Mouse (Mus musculus) liver, adult (tissue): Measurements from ENCODE around the gene Acbd6.

Source experiments
- GATA4 ChIP-seq: IDR thresholded peaks from 2 replicates; pipeline ENCODE4 v1.6.1; 2014; ENCODE audit warnings: mild to moderate bottlenecking, low read length; ENCODE audit not compliant: insufficient replicate concordance

The Acbd6 gene

DNA sequence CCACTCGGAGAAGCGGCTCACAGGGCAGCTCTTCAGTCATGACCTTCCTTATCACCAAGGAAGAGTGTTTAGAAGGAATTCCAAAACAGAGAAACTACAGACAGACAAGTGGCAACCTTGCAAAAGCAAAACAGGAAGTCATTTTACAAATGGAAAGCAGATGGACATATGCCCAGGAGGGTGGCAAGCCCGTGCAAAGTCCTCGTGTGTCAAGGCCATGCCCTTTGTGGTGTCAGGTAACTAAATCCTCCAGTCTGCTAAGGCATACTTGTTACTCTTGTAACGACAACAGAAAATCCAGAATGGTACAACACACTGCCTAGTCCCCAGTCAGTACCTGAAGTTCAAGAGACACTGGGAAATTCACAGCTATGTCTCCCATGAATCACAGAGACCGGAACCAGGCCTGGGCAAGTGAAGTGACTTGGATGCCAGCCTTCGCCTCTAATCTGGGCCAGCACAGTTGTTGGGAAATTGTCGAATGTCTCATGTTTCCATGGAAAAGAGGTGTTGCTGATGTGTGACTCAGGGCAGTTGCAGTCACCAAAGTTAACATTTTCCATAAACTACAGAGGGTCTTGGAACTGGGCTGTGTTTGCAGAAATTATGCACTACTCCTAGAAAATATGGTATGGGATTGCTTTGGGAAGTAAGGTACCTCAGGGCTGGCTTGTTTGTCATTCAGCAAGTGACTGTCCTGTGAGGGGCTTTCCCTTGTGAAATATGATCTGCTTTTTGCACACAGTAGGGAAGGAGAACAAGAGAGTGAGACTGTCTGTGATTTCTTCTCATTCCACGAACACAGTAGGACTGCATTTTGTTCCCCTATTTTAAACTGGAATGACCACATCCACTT, 24.9 kb upstream of the Acbd6 start:
- no peak for TF ChIP-seq GATA4

DNA sequence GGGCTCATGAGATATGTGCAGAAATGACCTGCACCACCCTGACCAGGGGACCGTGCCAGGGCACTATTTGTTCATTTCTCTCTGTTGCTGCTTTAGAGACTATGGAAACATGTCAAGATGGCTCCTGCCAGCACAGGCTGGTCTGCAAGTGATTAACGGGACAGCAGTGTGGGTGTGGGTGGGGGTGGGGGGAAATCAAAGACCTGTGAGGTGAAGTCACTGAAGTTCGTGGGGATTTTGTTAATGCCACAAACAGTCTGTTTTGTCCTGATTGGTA, 24.3 kb upstream of the Acbd6 start:
- no peak for TF ChIP-seq GATA4

DNA sequence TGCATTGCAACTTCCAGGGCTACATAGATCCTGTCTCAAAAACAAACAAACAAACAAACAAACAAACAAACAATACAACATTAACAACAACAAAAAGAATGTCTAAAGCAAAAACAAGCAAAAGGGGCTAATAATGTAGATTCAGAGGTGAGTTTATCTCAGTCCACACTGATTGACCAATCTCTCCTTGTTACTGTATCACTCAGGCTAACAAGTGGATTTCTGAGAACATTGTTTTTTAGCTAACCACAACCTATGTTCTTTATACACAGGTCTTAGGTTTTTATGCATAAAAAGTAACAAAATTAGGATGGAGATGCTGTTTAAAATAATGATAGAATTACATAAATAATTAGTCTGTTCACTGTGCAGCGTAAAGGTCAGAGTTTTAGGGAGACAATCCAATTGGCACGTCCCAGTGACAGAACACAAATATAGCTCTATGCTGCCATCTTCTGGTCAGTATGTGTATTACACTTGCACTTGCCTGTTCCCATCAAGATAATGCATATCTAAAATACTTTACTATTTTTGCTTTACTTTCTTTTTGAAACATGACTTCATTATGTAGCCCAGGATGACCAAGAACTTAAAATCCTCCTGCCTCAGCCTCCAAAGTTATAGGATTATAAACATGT, 20.8 kb upstream of the Acbd6 start:
- no peak for TF ChIP-seq GATA4

DNA sequence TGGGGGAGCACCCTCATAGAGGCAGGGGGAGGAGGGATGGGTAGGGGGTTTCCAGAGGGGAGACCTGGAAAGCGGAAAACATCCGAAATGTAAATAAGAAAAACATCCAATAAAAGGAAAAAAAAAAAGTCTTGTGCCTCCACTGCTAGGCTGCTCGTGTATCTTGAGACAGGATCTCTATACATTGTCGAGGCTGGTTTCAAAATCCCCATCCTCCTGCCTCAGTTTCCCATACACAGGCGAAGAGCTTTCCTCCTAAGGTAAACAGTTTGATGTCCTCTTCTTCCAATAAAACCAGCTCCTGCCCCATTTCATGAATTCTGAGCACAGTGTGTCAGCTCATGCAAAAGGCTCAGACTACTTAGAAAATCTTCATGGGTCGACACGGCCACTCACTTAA, 19.9 kb upstream of the Acbd6 start:
- TF ChIP-seq GATA4 = no peak

DNA sequence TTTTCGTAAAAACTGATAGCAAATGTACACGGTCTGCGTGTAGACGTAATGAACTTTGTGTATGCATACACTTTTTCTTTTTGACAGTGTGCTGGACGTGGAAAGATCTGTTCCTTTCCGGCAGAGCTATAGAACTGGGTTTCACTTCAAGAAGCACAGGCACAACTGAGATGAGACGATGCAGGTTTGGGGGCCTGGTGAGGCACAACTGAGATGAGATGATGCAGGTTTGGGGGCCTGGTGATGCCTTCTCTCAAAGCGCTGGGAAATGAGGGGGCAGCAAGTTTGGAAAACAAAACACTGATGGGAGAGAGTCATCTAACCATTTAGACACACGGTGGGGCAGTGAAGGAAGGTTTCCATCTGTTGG, 293 bp upstream of the Acbd6 start:
- TF ChIP-seq GATA4 = no peak

DNA sequence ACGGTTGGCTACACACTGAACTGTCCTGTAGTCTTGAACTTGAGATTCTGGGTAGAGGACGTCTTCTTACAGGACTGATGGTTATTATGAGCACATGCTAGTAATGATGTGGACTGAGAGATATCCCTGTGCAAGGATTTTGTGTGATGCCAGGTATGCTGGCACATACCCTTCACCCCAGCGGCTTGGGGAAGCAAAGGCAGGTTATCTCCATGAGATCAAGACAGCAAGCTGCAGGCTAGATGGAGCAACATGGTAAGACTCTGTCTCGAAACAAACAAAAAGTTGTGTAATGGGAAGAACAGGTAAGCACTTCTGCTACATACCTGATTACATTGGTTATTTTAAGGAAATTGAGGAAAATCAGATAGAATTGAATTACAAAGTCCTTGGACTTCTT, 2.1 kb downstream of the Acbd6 start:
- TF ChIP-seq GATA4 = no peak

DNA sequence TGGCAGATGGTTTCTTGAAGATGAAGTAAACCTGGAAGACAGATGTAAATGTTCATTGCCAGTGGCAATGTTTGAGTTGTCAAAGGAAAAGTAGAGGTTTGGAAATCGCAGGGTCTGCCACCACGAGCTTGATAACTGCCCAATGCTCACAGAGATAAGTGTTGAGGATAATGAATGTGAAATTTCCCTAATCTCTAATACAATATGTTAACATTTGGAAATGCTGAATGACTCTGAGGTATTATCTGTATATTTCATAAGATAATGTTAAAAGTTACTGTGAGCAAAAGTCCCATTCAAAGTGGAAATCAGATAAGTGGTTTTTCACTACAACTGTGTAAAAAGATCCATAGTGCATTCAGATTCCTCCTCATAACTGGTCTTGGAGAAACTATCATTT, 2.8 kb downstream of the Acbd6 start:
- no peak for TF ChIP-seq GATA4

DNA sequence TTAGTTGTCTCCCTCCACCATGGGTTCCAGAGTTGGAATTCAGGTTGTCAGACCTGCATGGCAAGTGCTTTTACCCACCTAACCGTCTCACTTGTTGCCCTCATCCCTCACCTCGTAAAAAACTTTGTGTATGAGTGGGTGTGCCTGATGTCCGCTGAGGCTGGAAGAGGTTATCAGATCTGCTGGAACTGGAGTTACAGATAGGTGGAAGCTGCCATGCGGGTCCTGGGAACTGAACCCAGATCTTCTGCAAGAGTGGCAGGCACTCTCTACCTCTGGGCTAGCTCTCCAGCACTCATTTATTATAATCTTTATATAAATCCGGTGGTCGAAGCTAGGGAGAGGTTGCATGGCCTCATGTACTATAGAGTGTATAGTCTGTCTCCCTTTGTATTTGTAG, 4.3 kb downstream of the Acbd6 start:
- no peak for TF ChIP-seq GATA4

DNA sequence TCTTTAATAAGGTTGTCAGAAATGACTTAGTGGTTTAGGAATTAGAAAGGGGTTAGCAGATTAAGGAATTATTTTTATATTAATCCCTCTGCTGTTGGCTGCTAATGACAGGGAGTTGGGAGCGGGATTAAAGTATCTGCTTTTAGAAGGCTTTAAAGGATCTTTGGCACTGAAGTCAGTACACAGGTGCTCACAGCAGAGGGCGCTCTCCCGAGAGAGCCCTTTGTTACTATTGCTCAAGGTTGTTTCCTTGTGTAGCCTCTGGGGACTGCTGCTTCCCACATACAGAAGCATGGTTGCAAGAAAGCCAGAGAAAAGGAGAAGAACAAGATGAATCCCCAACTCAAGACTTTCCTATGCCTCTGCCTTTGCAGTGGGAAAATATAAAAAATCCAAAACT, 6.8 kb downstream of the Acbd6 start:
- no peak for TF ChIP-seq GATA4

DNA sequence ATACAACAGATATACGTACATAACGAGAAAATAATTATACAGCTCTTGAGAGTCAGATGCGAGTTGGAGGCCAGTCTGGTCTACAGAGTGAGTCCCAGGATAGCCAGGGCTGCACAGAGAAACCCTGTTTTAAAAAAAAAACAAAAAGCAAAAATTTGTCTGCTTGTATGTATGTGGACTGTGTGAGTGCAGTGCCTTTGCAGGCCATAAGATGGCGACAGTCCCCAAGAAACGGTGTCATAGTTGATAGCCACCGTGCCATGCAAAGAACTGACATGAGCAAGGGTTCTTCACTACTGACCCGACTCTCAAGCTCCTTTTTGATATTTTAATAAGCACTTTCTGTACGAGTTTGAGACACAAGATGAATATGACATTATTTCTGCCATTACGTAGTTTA, 10.2 kb downstream of the Acbd6 start:
- no peak for TF ChIP-seq GATA4

DNA sequence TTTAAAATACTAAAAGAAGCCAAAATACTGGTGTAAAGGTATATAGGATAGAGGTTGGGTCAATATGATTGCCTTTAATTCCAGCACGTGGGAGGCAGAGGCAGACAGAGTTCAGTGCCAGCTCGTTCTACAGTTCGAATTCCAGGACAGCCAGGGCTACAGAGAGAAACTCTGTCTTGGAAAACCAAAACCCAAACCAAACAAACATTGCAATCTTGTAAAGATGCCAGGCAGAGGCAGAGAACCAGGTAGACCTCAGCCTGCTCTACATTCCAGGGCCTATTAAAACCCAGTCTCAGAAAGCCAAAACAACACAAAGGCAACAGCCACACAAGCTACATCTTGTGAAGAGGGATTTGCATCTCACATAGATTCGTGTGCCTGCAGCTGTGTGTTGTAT, 11.4 kb downstream of the Acbd6 start:
- TF ChIP-seq GATA4 = no peak

DNA sequence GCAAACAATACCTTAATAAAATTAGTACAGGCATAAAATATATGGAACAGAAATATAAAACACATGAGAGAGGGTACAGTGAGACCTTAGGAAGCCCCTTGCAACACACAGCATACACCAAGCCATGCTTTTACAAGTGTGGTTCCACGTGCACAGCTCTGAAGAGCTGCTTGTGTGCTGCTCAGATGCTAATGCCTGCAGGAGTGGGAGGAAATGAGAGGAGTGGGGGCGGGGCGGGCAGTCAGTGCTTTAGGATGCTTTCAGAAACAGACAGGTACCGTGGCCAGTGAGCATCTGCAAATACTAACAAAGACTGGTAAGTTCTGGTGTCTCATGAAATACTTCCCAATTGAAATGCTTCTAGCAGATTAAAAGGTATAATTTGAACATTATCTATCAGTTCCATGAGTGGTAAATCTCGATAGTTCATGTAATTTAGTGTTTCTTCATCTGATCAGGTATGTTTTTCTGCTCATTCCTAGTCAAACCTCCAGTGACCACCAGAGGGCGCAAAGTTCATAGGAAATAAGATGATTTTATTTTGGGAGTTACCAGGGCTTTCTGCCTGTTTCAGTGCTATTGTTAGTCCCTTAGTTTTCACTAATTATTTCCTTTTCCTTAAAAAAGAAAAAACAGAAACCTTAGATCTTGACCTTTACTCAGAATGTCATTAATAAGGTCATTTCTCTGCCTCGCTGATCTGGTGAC, 17.2 kb downstream of the Acbd6 start:
- TF ChIP-seq GATA4 = no peak

DNA sequence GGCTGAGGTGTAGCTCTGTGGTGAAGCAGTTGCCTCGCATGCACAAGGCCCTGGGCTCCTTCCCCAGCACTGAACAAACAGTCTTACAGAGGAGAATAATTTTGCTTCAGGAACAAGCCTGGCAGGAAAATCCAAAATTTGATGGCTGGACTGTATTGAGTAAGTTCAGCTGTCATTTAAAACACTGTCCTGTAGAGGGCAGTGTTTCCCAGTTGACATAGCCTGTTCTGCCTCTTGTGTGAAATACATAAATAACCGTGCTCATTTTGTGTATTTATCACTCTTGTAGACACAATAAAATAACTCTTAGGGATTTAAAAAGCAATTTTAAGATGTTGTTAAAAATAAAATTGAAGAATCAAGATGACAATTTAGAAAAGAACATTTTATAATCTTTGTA, 18.5 kb downstream of the Acbd6 start:
- TF ChIP-seq GATA4 = no peak

DNA sequence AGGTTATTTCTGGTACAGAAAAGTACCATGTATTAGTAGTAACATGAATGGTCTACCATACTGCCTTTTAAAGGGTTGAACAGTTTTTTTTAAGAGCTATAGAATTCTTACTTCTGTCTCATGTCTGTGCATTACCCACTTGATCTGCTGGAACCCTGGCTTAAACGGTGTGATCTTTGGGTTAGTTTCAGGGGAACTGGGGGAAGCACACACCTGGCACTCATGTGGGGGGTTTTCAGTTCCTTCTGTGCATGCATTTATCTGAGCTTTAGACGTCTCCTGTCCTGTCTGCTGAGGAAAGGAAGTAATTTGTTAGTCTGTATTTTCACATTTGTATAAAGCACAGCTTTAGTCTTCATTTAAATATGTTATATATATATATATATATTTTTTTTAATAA, 19.4 kb downstream of the Acbd6 start:
- no peak for TF ChIP-seq GATA4

DNA sequence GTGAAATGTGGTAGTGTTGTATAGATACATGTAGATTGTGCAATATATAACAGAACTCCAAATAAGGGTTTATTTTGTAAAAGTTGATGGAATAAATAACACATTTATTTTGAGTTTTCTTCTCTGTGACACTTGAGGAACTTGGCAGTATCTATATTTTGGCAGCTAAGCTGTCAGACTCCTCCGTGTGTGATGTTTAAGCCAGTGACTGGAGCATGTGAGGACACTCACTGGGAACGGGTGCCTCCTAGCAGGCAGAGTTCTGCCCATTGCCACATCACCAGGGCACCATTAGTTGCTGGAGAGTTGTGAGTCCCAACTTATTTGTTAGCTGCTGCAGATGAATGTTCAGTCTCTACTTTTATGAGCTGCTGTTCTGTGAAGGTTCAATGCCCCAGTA, 30.0 kb downstream of the Acbd6 start:
- no peak for TF ChIP-seq GATA4

DNA sequence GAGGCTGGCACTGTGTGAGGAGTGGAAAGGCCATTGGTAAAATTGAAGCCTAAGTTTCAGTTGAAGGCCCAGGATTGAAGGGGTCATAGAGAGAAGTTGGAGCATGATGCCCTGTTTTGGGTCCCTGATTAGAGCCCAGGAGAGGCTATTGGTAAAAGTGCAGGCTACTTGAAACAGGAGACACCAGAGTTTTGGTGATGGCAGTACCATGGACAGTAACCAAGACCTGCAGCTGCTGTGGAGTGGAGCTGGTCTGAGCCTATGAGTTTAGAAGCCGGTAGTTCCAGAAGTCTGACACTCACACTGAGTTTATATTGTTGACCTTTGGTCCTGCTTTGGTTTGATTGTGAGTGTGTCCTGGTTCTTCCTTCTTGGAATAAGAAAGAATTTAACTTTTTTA, 36.2 kb downstream of the Acbd6 start:
- no peak for TF ChIP-seq GATA4
